Mouse (Mus musculus) kidney, adult 2 months (tissue): ENCODE results near the gene Gdf5.

Experiments
- CTCF ChIP-seq: fragments of 200-500 bp; conservative IDR thresholded peaks from 2 replicates; pipeline ENCODE4 v1.5.1; 2011; ENCODE audit warnings: low read depth, mild to moderate bottlenecking, control low read depth, low read length, moderate library complexity, mixed read lengths; ENCODE audit not compliant: insufficient read depth, insufficient read length
- POLR2A ChIP-seq: fragments of 200-500 bp; IDR thresholded peaks from one replicate; pipeline ENCODE4 v1.6.1; 2011; ENCODE audit warnings: low read depth, low read length, control low read depth

GRCm38 (mm10) chr2:155944685-155945084, 482 bp downstream of the Gdf5 start:
- no peak for TF ChIP-seq CTCF
- no peak for TF ChIP-seq POLR2A
